Mouse (Mus musculus): ENCODE data around the gene Ubap1l.
"Not testable (repeated sequence)": the region's sequence is repeated elsewhere in the genome, so short reads cannot be mapped to it uniquely, and the experiment has no call there.

Ubap1l gene

DNA sequence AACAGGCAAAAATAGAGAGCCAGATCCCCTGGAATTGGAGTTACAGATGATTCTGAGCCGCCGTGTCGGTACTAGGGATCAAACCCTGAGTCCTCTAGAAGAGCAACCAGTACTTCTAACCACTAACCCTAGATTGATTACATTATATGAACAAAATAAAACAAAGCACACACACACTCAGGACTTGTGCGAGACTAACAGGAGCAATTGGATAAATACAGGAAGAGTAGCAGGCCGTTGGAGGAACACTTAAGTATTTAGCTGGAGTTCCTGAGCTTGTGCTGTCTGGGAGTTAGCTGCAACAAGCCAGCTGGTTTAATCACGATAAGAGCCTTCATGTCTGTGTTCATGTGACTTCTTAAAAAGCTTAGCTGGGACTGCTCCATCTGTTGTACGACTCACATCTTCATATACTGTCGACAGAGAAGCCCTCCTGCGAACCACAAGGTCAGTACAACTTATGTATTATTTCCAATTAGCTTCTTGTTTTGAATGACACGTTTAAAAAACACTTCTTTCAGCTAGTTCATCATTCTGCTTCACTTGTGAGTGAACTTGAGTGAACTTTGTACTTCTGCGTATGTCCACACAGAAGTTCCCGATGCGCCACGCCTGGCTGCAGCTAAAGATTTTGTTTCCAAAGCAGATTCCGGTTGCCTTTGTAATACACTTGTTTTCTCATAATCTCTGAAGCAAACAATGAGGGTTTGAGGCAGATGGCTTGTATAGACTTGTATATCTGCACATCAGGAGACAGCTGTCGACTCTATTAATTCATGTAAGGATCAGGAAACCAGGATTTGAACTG lies at the start of gene Ubap1l:
TSS of gene Ubap1l (plus strand) at position 401 of the 808 bp plus-strand sequence.
- DNase-seq = no peak

DNA sequence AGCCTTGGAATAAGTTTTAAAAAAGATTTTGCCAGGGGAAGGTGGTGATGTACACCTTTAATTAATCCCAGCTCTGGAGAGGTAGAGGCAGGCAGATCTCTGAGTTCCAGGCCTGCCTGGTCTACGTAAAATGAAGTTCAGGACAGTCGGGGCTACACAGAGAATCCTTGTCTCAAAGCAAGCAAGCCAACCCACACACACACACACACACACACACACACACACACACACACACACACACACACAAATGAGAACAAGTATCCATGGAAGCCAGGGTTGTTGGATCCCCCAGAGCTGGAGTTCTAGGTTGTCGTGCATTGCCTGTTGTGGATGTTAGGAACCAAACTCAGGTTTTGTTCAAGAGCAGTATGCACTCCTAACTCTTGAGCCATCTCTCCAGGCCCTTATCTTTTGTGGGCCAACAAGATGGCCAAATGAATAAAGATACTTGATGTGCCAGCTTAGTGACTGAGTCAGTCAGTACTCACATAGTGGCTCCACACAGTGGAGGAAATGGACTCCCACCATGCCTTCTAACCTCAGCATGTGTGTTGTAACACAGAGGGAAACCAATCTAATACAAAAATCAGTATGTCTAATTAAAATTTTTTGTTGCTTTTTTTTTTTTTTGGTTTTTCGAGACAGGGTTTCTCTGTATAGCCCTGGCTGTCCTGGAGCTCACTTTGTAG lies 48.0 kb upstream of the Ubap1l start:
- DNase-seq = no peak

DNA sequence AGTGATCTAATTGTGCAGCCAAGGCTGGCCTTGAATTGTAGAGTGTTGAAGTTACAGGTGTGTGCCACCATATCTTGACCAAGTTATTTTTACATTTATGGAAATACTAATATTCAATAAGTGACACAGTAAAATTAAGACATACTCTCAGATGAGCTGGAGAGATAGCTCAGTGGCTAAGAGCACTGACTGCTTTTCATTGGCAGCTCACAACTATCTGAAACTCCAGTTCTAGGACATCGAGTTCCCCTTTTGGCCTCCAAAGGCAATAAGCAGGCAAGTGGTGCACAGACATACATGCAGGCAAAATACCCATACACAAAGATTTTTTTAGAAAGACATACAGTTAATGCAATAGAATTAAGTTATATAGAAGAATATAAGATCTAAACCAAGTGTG lies 47.0 kb upstream of the Ubap1l start:
- no peak for DNase-seq

- peak; percentile 8 to 18 for DNase-seq
Observed at GRCm38 (mm10) chr9:65322255-65322900, 38.5 kb upstream of the Ubap1l start.

DNA sequence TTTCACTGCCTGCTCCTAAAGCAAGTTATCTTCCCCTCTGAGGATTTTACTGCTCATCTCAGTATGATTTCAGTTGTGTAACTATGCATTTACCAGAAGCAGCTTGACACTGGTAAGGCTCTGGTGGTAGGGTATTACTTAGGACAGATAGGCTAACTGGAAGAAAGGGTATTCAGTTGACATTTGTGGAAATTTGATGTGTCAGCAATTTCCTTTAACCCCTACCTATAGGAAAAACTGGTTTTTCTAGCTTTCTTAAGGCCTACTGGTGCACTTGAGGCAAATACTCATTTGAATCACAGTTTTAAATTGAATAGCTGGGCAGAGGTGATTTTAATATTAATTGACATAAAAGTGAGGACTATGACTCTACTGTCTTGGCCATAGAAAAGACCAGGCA lies 34.9 kb upstream of the Ubap1l start:
- DNase-seq = no peak

DNA sequence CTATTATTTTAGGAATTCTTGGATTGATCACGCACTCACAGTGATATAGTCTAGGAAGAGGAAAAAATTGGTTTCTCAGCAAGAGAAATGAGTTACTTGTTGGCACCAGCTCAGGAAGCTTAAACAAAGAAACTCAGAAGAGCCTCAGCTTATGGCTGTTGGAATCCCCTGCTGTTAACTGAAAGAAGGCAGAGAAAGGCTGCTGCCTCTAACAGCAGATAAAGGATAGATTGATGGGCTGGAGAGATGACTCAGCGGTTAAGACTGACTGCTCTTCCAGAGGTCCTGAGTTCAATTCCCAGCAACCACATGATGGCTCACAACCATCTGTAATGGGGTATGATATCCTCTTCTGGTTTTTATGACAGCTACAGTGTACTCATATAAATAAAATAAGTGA lies 33.5 kb upstream of the Ubap1l start:
- DNase-seq = no peak

- DNase-seq = no peak
Observed at GRCm38 (mm10) chr9:65333958-65334357, 26.9 kb upstream of the Ubap1l start.

DNA sequence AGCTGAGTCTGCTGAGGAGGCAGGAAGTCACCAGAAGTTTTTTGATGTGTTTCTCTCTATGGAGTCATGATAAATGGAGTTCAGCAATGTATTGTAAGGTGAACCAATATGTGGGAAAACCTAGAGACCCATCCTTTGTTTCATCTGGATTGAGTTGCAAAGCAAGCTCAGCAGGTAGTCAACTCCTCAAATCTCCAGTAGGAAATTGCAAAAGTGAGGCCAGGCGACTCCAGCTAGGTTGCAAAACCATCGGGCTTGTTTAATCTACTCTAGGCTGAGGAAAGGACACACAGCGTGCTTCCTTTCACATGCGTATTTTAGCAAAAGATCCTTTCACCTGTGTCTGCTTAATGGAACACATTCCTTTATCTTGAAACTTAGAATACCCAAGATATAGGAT lies 21.7 kb upstream of the Ubap1l start:
- DNase-seq = no peak

- DNase-seq = no peak
Observed at GRCm38 (mm10) chr9:65340414-65340813, 20.4 kb upstream of the Ubap1l start.

GRCm38 (mm10) chr9:65345439-65345838 lies 15.4 kb upstream of the Ubap1l start:
- not testable (repeated sequence) for DNase-seq

GRCm38 (mm10) chr9:65345854-65346475 lies 14.9 kb upstream of the Ubap1l start, which contains the start of gene Pdcd7:
Gene Pdcd7 (plus strand): TSS chr9:65346104.
- peak; percentile 96 to 97 for DNase-seq

- DNase-seq = peak; percentile 18 to 20
Observed at GRCm38 (mm10) chr9:65346476-65347111, 14.2 kb upstream of the Ubap1l start.

GRCm38 (mm10) chr9:65347112-65347850 lies 13.6 kb upstream of the Ubap1l start:
- no peak for DNase-seq

GRCm38 (mm10) chr9:65353251-65353650 lies 7.6 kb upstream of the Ubap1l start:
- DNase-seq = no peak

DNA sequence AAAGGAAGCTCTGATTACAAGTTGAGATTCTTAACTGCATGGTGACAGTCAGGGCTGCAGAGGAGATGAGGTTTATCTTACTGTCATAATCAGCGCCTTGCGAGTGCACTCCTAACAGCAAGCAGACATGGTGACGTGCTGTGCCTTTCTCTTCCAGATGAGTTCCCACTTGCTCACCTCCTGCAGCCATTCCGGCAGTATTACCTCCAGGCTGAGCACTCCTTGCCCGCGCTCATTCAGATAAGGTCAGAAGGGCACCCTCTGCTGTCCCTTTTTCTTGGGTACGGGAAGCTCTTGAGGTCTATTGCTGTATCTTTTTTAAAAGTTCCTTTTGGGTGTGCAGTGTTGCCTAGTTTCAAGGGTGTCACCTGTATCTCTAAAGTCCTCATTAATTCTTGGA lies 4.3 kb upstream of the Ubap1l start:
- DNase-seq = no peak

GRCm38 (mm10) chr9:65356971-65357370 lies 3.9 kb upstream of the Ubap1l start:
- no peak for DNase-seq

GRCm38 (mm10) chr9:65358956-65359480 lies 1.8 kb upstream of the Ubap1l start:
- no peak for DNase-seq

- no peak for DNase-seq
Observed at GRCm38 (mm10) chr9:65363684-65364083, 2.8 kb downstream of the Ubap1l start.

DNA sequence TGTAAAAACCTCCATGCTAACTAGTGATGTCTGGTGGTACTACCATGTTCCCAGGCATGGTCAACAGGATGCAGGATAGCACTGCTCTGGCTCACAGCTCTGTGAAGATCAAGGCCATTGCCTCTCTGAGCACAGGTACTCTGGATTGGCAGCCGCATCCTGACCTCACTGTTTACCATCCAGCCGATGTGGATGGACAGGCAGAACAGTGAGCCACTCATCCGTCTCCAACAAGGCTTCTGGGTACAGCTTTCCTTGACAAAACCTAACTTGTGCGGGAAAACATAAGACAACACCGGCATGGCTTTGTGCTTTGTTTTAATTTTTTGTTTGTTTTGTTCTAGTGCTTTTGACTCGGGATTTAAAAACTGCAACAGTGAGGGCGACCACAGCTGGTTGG lies 4.9 kb downstream of the Ubap1l start:
- DNase-seq = no peak

DNA sequence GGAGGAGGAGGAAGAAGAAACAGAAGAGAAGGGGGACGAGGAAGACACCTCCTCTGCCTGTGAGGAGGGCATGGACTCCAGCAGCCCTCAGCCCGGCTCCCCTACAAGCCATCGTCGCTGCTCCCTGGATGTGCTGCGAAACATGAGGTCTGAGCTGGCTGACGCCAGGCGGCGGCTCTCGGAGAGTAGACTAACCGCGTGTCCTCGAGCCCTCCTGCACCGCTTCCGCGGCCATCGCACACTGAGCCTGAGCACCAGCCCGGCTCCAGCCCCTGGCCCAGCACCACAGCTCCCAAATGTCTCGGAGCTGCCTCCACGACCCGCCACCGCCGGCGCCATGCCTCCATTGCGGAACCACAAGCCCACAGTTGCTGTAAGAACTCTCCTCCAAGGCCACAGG lies 10.9 kb downstream of the Ubap1l start:
- no peak for DNase-seq

DNA sequence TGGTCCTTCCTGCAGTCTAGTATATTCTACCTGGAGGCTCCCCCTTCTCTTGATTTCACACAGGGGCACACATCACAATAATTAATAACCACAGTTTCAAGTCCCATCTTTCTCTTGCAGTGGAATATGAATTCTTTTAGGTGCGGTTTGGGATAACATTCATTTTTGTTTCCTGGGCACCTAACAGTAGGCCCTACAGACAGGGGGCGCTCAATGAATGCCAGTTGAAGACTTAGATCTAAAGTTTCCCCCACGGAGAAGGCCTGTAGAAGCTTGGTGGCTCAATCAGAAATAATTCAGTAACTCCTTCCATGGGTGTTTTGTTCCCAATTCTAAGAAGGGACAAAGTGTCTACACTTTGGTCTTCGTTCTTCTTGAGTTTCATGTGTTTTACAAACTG lies 11.6 kb downstream of the Ubap1l start:
- peak in 1 of 2 experiments; percentile 42 for DNase-seq
